In genomic region chrX:68678333-68678740, GRCm38 (mm10) we compare ENCODE assay signal across 8 mouse cellular contexts. TPM values are rescaled to one million over a fixed set of nuclear protein-coding genes. Genes with fewer than 3 reads are reported as not detected.
DNase-seq lines count a peak whose midpoint lies in the region; ATAC-seq and TF ChIP-seq lines count a peak whose summit lies in the region.

Gene Fmr1 (plus strand): TSS chrX:68678541.

- ATAC-seq in common myeloid progenitor, adult 5-6 weeks (replicated peaks; ENCODE audit: low read depth, poor library complexity, severe bottlenecking): peak; percentile 94
- ATAC-seq in hindbrain, postnatal 0 days: peak; percentile 99
- peak; percentile 93 for ATAC-seq in megakaryocyte, adult 5-6 weeks (ENCODE audit: poor library complexity, severe bottlenecking)

- no peaks in the 10 kb centered on the region for H3K9me3 ChIP-seq in hindbrain, postnatal 0 days (ENCODE audit: low read length)

- TF ChIP-seq CTCF in gastrocnemius, adult 2 months (IDR thresholded peaks at IDR 0.05): no peak
- TF ChIP-seq CTCF in hindbrain, postnatal 0 days (IDR thresholded peaks at IDR 0.05; ENCODE audit: low read depth): peak; percentile 15; the same call in 1 of the 2 replicates
- no peak for TF ChIP-seq CTCF in left cerebral cortex, adult 2 months (IDR thresholded peaks at IDR 0.05)

- no peaks in the 10 kb centered on the region for H3K4me1 ChIP-seq in hindbrain, postnatal 0 days (ENCODE audit: insufficient read depth, low read length)

- peak; percentile 96 for DNase-seq in ZHBTc4 (ENCODE audit: low read depth, low spot score)
- DNase-seq in gastrocnemius, adult 2 months: peak; percentile 98
- peak; percentile 95 for DNase-seq in hindbrain, postnatal 0 days (ENCODE audit: low spot score)
- DNase-seq in left cerebral cortex, adult 2 months (ENCODE audit: extremely low spot score in 1 of 2, low spot score in 2 of 2): peak; percentile 93
- DNase-seq in right cerebral cortex, adult 2 months (ENCODE audit: low spot score in 2 of 2): peak; percentile 92 to 94
- peak; percentile 97 for DNase-seq in urinary bladder, postnatal 14 days (ENCODE audit: low spot score)

- peak within 1 kb of the TSS; percentile 79 for H3K4me3 ChIP-seq in gastrocnemius, adult 2 months
- peak within 1 kb of the TSS; percentile 64 for H3K4me3 ChIP-seq in hindbrain, postnatal 0 days (ENCODE audit: low read length)
- peak within 1 kb of the TSS; percentile 49 for H3K4me3 ChIP-seq in left cerebral cortex, adult 2 months

- peak within 1 kb of the TSS; percentile 68 for H3K9ac ChIP-seq in hindbrain, postnatal 0 days (replicated peaks; ENCODE audit: low read length)

- H3K4me2 ChIP-seq in hindbrain, postnatal 0 days (ENCODE audit: low read depth, low read length): peak within 1 kb of the TSS; percentile 57

- intact Hi-C loops in gastrocnemius, adult 2 months (cut with DNase I): no loop called here
- intact Hi-C loops in left cerebral cortex, adult 2 months (cut with DNase I): no loop called here

- H3K27ac ChIP-seq in gastrocnemius, adult 2 months: peak within 1 kb of the TSS; percentile 92
- H3K27ac ChIP-seq in hindbrain, postnatal 0 days: peak within 1 kb of the TSS; percentile 89
- peak within 1 kb of the TSS; percentile 85 for H3K27ac ChIP-seq in left cerebral cortex, adult 2 months

- 30% methylated on average over 44 of the region's 49 CpGs for WGBS in hindbrain, postnatal 0 days

- no peaks in the 10 kb centered on the region for H3K27me3 ChIP-seq in hindbrain, postnatal 0 days (ENCODE audit: insufficient read depth, low read length)

- H3K36me3 ChIP-seq in hindbrain, postnatal 0 days (ENCODE audit: insufficient read depth, low read length): no peaks in the 10 kb centered on the region

RNA-seq across cellular contexts. Expression of gene Fmr1, which starts in this region (rescaled TPM):
- 93.8 and 111 TPM in 2 replicates for total RNA-seq in common myeloid progenitor, adult 5-6 weeks (2017)
- total RNA-seq in gastrocnemius, adult 2 months (2021): 1 to 10 TPM; 6.4 to 7.3 TPM
- 30.4 and 31.4 TPM in 2 replicates for total RNA-seq in hindbrain, postnatal 0 days (2014; rRNA removed)
- polyA plus RNA-seq in hindbrain, postnatal 0 days (2015; fragmentation: Nextera tagmentation; extraction: Ambion mirVana): 39.9 and 40.3 TPM in 2 replicates
- 10 to 100 TPM; 67.8 to 73.5 TPM for total RNA-seq in left cerebral cortex, adult 2 months (2021)
- total RNA-seq in megakaryocyte, adult 5-6 weeks (2015): 73.4 and 73.8 TPM in 2 replicates
- 68.0 and 84.6 TPM in 2 replicates for total RNA-seq in megakaryocyte, adult 5-6 weeks (2017)

Comparison
In these comparisons a context has a peak if more than half of its experiments do, and no peak if none do; other contexts are left out.
1. Peak in every context shown above with its lines: DNase-seq, ATAC-seq, H3K4me3 ChIP-seq and H3K27ac ChIP-seq.